ENCODE assay signal across 8 mouse cellular contexts in the genomic region with DNA sequence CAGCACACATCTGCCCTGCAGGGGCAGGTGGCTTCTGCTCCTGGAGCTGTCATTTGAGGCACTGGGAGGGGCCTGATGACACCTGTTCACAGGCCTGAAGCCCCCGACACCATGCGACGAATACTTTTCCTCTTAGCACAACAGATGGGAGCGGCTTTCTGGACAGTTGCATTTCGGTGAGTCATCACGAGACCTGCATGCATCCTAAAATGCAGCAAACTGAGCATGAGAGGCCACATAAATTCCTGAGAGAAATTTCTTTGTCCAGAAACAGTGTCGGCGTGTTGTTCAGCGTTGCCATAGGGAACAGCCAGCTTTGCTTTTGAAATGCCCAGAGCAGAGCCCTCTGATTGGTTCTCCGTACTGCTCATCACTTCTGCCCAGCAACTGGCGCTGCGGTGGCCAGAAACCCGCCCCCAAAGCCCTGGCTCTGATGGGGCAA. TPM values are rescaled to one million over a fixed set of nuclear protein-coding genes. Genes with fewer than 3 reads are reported as not detected.
DNase-seq lines count a peak whose midpoint lies in the region; ATAC-seq lines count a peak whose summit lies in the region.

No protein-coding gene starts in this region.

- H3K36me3 ChIP-seq in forebrain, embryonic 11.5 days (ENCODE audit: control insufficient read depth, insufficient read depth, low read length): no peaks in the 10 kb centered on the region
- no peaks in the 10 kb centered on the region for H3K36me3 ChIP-seq in heart, embryonic 16.5 days (ENCODE audit: control insufficient read depth, insufficient read depth)
- H3K36me3 ChIP-seq in liver, embryonic 13.5 days: no peaks in the 10 kb centered on the region
- no peaks in the 10 kb centered on the region for H3K36me3 ChIP-seq in stomach, embryonic 14.5 days (ENCODE audit: control insufficient read depth, insufficient read depth, low read length)

- 3% methylated on average over 13 of the region's 13 CpGs for WGBS in forebrain, embryonic 11.5 days
- WGBS in heart, embryonic 16.5 days: 4% methylated on average over 13 of the region's 13 CpGs
- WGBS in liver, embryonic 13.5 days (ENCODE audit: insufficient replicate concordance): 10% methylated on average over 13 of the region's 13 CpGs
- WGBS in stomach, embryonic 14.5 days: 3% methylated on average over 13 of the region's 13 CpGs

- peak overlapping the region; percentile 89 for H3K27ac ChIP-seq in forebrain, embryonic 11.5 days (ENCODE audit: low read depth, low read length)
- H3K27ac ChIP-seq in heart, embryonic 16.5 days (ENCODE audit: low read length): peak overlapping the region; percentile 58
- no peak overlapping the region for H3K27ac ChIP-seq in liver, embryonic 13.5 days
- no peak overlapping the region; the same call in 1 of the 2 replicates for H3K27ac ChIP-seq in stomach, embryonic 14.5 days (ENCODE audit: low read length)

- peaks cover 20% of the 10 kb centered on the region; the same call in 1 of the 2 replicates for H3K4me1 ChIP-seq in forebrain, embryonic 11.5 days (replicated peaks; ENCODE audit: control insufficient read depth, insufficient read depth, low read length)
- peaks cover 31% of the 10 kb centered on the region for H3K4me1 ChIP-seq in heart, embryonic 16.5 days (ENCODE audit: control insufficient read depth, insufficient read depth, low read length)
- H3K4me1 ChIP-seq in liver, embryonic 13.5 days (replicated peaks): peaks cover 72% of the 10 kb centered on the region
- peaks cover 40% of the 10 kb centered on the region for H3K4me1 ChIP-seq in stomach, embryonic 14.5 days (ENCODE audit: control insufficient read depth, insufficient read depth, low read length)

- DNase-seq in CD8-positive naive resting alpha-beta T cell, adult 2 months (ENCODE audit: low read depth in 2 of 2, low spot score in 2 of 2): peak; percentile 45 to 71
- peak; percentile 83 for DNase-seq in c-Kit-positive CD71-positive TER-119-negative erythroid progenitor cells, embryonic 14.5 days (ENCODE audit: low read depth)
- peak; percentile 93 for DNase-seq in forebrain, embryonic 11.5 days (ENCODE audit: low spot score)
- DNase-seq in kidney, postnatal 25 days: peak; percentile 97
- DNase-seq in liver, embryonic 13.5 days: peak; percentile 73
- peak; percentile 84 to 87 for DNase-seq in natural killer cell, adult 2 months (ENCODE audit: low spot score in 2 of 2)

- no peaks in the 10 kb centered on the region for H3K27me3 ChIP-seq in forebrain, embryonic 11.5 days (ENCODE audit: control insufficient read depth, insufficient read depth, low read length)
- H3K27me3 ChIP-seq in heart, embryonic 16.5 days (ENCODE audit: control insufficient read depth, insufficient read depth, low read length): no peaks in the 10 kb centered on the region
- H3K27me3 ChIP-seq in liver, embryonic 13.5 days: peaks cover 6% of the 10 kb centered on the region
- no peaks in the 10 kb centered on the region for H3K27me3 ChIP-seq in stomach, embryonic 14.5 days (ENCODE audit: control insufficient read depth, insufficient read depth, low read length)

- H3K9me3 ChIP-seq in forebrain, embryonic 11.5 days (ENCODE audit: control insufficient read depth, low read length): no peaks in the 10 kb centered on the region
- H3K9me3 ChIP-seq in heart, embryonic 16.5 days (replicated peaks; ENCODE audit: control insufficient read depth, low read length): no peaks in the 10 kb centered on the region
- H3K9me3 ChIP-seq in liver, embryonic 13.5 days (replicated peaks): no peaks in the 10 kb centered on the region
- H3K9me3 ChIP-seq in stomach, embryonic 14.5 days (ENCODE audit: control insufficient read depth, low read depth, low read length): no peaks in the 10 kb centered on the region

- peak overlapping the region; percentile 62 for H3K9ac ChIP-seq in forebrain, embryonic 11.5 days (ENCODE audit: low read length)
- H3K9ac ChIP-seq in heart, embryonic 16.5 days (ENCODE audit: low read length): peak overlapping the region; percentile 70
- H3K9ac ChIP-seq in liver, embryonic 13.5 days: peak overlapping the region; percentile 42; the same call in 1 of the 2 replicates
- H3K9ac ChIP-seq in stomach, embryonic 14.5 days (replicated peaks; ENCODE audit: low read depth, low read length): no peak overlapping the region

- H3K4me2 ChIP-seq in forebrain, embryonic 11.5 days (ENCODE audit: low read depth, low read length, severe bottlenecking): peak overlapping the region; percentile 51
- H3K4me2 ChIP-seq in heart, embryonic 16.5 days (ENCODE audit: low read depth, low read length): peak overlapping the region; percentile 75
- peak overlapping the region; percentile 82 for H3K4me2 ChIP-seq in liver, embryonic 13.5 days
- peak overlapping the region; percentile 57 for H3K4me2 ChIP-seq in stomach, embryonic 14.5 days (replicated peaks; ENCODE audit: low read depth, low read length)

- ATAC-seq in forebrain, embryonic 11.5 days (replicated peaks; ENCODE audit: low FRiP score): peak; percentile 89
- ATAC-seq in heart, embryonic 16.5 days (replicated peaks; ENCODE audit: extremely low read depth, insufficient read depth, low FRiP score): peak; percentile 80
- peak; percentile 69 for ATAC-seq in liver, embryonic 13.5 days (ENCODE audit: low read depth)
- ATAC-seq in stomach, embryonic 14.5 days (ENCODE audit: insufficient number of reproducible peaks, insufficient read depth, low FRiP score, low read depth): peak; percentile 83

- peak overlapping the region; percentile 23; the same call in 1 of the 2 replicates for H3K4me3 ChIP-seq in forebrain, embryonic 11.5 days (ENCODE audit: low read depth, low read length)
- peak overlapping the region; percentile 58 for H3K4me3 ChIP-seq in heart, embryonic 16.5 days (ENCODE audit: low read length)
- peak overlapping the region; percentile 42 for H3K4me3 ChIP-seq in liver, embryonic 13.5 days (replicated peaks)
- peak overlapping the region; percentile 15 for H3K4me3 ChIP-seq in stomach, embryonic 14.5 days (ENCODE audit: low read depth, low read length)

RNA-seq across cellular contexts. Expression of a gene that starts 1.8 kb away (rescaled TPM):
- 19.4 and 22.9 TPM in 2 replicates for polyA plus RNA-seq in forebrain, embryonic 11.5 days (2014; fragmentation: Nextera tagmentation; extraction: Ambion mirVana)
- 6.0 and 6.5 TPM in 2 replicates for polyA plus RNA-seq in heart, embryonic 16.5 days (2015; fragmentation: Nextera tagmentation; extraction: Ambion mirVana)
- 3.2 and 3.7 TPM in 2 replicates for polyA plus RNA-seq in liver, embryonic 13.5 days (2015; fragmentation: Nextera tagmentation; extraction: Ambion mirVana)
- polyA plus RNA-seq in stomach, embryonic 14.5 days (2014; fragmentation: Nextera tagmentation; extraction: Ambion mirVana): 11.4 and 13.0 TPM in 2 replicates

RNA-seq across cellular contexts. Expression of a gene that starts 20.0 kb away (rescaled TPM):
- not detected in 2 replicates for polyA plus RNA-seq in forebrain, embryonic 11.5 days (2014; fragmentation: Nextera tagmentation; extraction: Ambion mirVana)
- not detected in 2 replicates for polyA plus RNA-seq in heart, embryonic 16.5 days (2015; fragmentation: Nextera tagmentation; extraction: Ambion mirVana)
- not detected in 2 replicates for polyA plus RNA-seq in liver, embryonic 13.5 days (2015; fragmentation: Nextera tagmentation; extraction: Ambion mirVana)
- polyA plus RNA-seq in stomach, embryonic 14.5 days (2014; fragmentation: Nextera tagmentation; extraction: Ambion mirVana): not detected in 2 replicates

Comparison
In these comparisons a context has a peak if more than half of its experiments do, and no peak if none do; other contexts are left out.
1. H3K27ac ChIP-seq: peak in forebrain, embryonic 11.5 days (single experiment) and heart, embryonic 16.5 days (single experiment); none in liver, embryonic 13.5 days (single experiment) and stomach, embryonic 14.5 days (single experiment).
2. Peak in every context shown above with its lines, with median percentiles within 50 percentile points of each other: DNase-seq, ATAC-seq, H3K4me2 ChIP-seq and H3K4me3 ChIP-seq.